19 mouse cellular contexts compared by ENCODE assay signal in genomic region chr6:32208951-32209350, GRCm38 (mm10).
DNase-seq lines count a peak whose midpoint lies in the region.
"Had no signal": no experiment of that assay in that cellular context is flagged by ENCODE, and none has a peak within 500 bp of the region (broad histone marks: within the 10 kb centered on the region; RNA-seq: fewer than 3 reads in every experiment).

No protein-coding gene starts in this region.

- DNase-seq in ES-CJ7 (ENCODE audit: low read depth, low spot score) (peak; percentile 70), R1 (ENCODE audit: low read depth, low spot score) (peak; percentile 65), ZHBTc4 (ENCODE audit: low read depth, low spot score) (peak; percentile 27)
- DNase-seq in urinary bladder, adult 18-20 months (ENCODE audit: low spot score in 2 of 2) = no peak
- DNase-seq in thymus, postnatal 14 days = no peak
- DNase-seq in layer of hippocampus, adult 18-20 months (ENCODE audit: low spot score in 2 of 2) = no peak
- DNase-seq: adrenal gland, adult 2 months; adrenal gland, adult 8-10 months; adrenal gland, postnatal 10 days; adrenal gland, postnatal 14 days; adrenal gland, postnatal 25 days; adrenal gland, postnatal 36 days; B cell, adult 2 months; cerebellum, adult 11 months; cerebellum, adult 11-12 months; cerebellum, adult 18-20 months; cerebellum, adult 2 months; cerebellum, adult 8-10 months; cerebellum, adult 9-10 months had no signal

Comparison
In these comparisons a context has a peak if more than half of its experiments do, and no peak if none do; other contexts are left out.
1. DNase-seq: peak in ES-CJ7 (single experiment), R1 (single experiment) and ZHBTc4 (single experiment); none in urinary bladder, adult 18-20 months (0 of 2), thymus, postnatal 14 days (single experiment) and layer of hippocampus, adult 18-20 months (0 of 2).